Mouse (Mus musculus) bone marrow, adult 2 months (tissue): Measurements from ENCODE around the gene Prr5l.

Experiments used
- CTCF ChIP-seq: fragments of 200-500 bp; IDR thresholded peaks from 2 replicates; pipeline ENCODE4 v1.5.1; 2011; ENCODE audit warnings: low read length, control low read depth; ENCODE audit not compliant: control insufficient read depth, insufficient read depth
- POLR2A ChIP-seq: fragments of 200-500 bp; IDR thresholded peaks from 2 replicates; pipeline ENCODE4 v1.6.1; 2011; ENCODE audit warnings: low read depth, mild to moderate bottlenecking, control low read depth, low read length, borderline replicate concordance; ENCODE audit not compliant: control insufficient read depth

GRCm38 (mm10) chr2:101826950-101827600 lies 55.8 kb downstream of the Prr5l start:
- TF ChIP-seq POLR2A (no peak), CTCF (no peak)
